Mouse (Mus musculus): Measurements from ENCODE around the gene Sema3g.

- no peak for TF ChIP-seq CTCF (IDR thresholded peaks at IDR 0.05)
- TF ChIP-seq EP300 (IDR thresholded peaks at IDR 0.05): no peak
Observed at GRCm38 (mm10) chr14:31213868-31214267, 3.8 kb upstream of the Sema3g start.
